Mouse (Mus musculus) intestine, embryonic 15.5 days (tissue): Measurements from ENCODE around the gene Tnk2. TPM values are rescaled to one million over a fixed set of nuclear protein-coding genes. Genes with fewer than 3 reads are reported as not detected.

Source experiments
- ATAC-seq: fragments of 200-750 bp; cut with Nextera tagmentation; 2 replicates; pipeline ENCODE4 v1.8.0; 2017; ENCODE audit warnings: moderate TSS enrichment, moderate library complexity
- H3K27ac ChIP-seq: fragments of 300-500 bp; sonication (generic); 2 replicates; pipeline ENCODE4 v1.5.1; 2015; ENCODE audit warnings: mild to moderate bottlenecking, inconsistent platforms
- H3K27me3 ChIP-seq: fragments of 300-500 bp; sonication (generic); replicated peaks from 2 replicates; pipeline ENCODE4 v1.6.1; 2015; ENCODE audit warnings: inconsistent platforms
- H3K36me3 ChIP-seq: fragments of 300-500 bp; sonication (generic); 2 replicates; pipeline ENCODE4 v1.6.1; 2015; ENCODE audit warnings: inconsistent platforms
- H3K4me1 ChIP-seq: fragments of 300-500 bp; sonication (generic); replicated peaks from 2 replicates; pipeline ENCODE4 v1.6.1; 2015; ENCODE audit warnings: inconsistent platforms
- H3K4me2 ChIP-seq: fragments of 300-500 bp; sonication (generic); replicated peaks from 2 replicates; pipeline ENCODE4 v1.6.1; 2015; ENCODE audit warnings: mild to moderate bottlenecking, inconsistent platforms
- H3K4me3 ChIP-seq: fragments of 300-500 bp; sonication (generic); replicated peaks from 2 replicates; pipeline ENCODE4 v1.5.1; 2015; ENCODE audit warnings: inconsistent platforms
- H3K9ac ChIP-seq: fragments of 300-500 bp; sonication (generic); 2 replicates; pipeline ENCODE4 v1.6.1; 2015; ENCODE audit warnings: inconsistent platforms
- H3K9me3 ChIP-seq: fragments of 300-500 bp; sonication (generic); 2 replicates; pipeline ENCODE4 v1.6.1; 2016; ENCODE audit warnings: inconsistent platforms
- WGBS: fragments of 180-500 bp; shearing (Covaris S2); methylation state at CpG from one replicate; pipeline ENCODE4 v1.1.7; 2015; 5-methylcytosine and 5-hydroxymethylcytosine counted together
- polyA plus RNA-seq: library from polyadenylated mRNA; unstranded; fragments of >200 nt; fragmentation: Nextera tagmentation; extraction: Ambion mirVana; gene quantifications from 2 replicates; pipeline ENCODE4 v1.2.1, GENCODE M21; 2015

Gene Tnk2
- polyA plus RNA-seq, 1 experiment from 2014 or later, result 9.2 TPM

GRCm38 (mm10) chr16:32689501-32689900, 45.8 kb downstream of the Tnk2 start:
- Histone ChIP-seq H3K36me3 (no peaks in the 10 kb centered on the region), H3K4me2 (no peak overlapping the region)
- ATAC-seq, result peak; percentile 27; the same call in 1 of the 2 replicates

GRCm38 (mm10) chr16:32696841-32697464, 53.3 kb downstream of the Tnk2 start:
- Histone ChIP-seq H3K4me1 (peaks cover 14% of the 10 kb centered on the region), H3K9ac (no peak overlapping the region), H3K36me3 (no peaks in the 10 kb centered on the region), H3K4me3 (no peak overlapping the region), H3K27ac (no peak overlapping the region), H3K9me3 (no peaks in the 10 kb centered on the region), H3K27me3 (no peaks in the 10 kb centered on the region), H3K4me2 (no peak overlapping the region)
- WGBS, result 42% methylated on average over 7 of the region's 7 CpGs
- peak; percentile 34 for ATAC-seq

More at GRCm38 (mm10) chr16:32689501-32689900, 45.8 kb downstream of the Tnk2 start:
- 5% methylated on average over 9 of the region's 9 CpGs for WGBS
- Histone ChIP-seq H3K27me3 (no peaks in the 10 kb centered on the region), H3K27ac (no peak overlapping the region), H3K9me3 (no peaks in the 10 kb centered on the region), H3K4me1 (no peaks in the 10 kb centered on the region), H3K9ac (no peak overlapping the region), H3K4me3 (no peak overlapping the region)

GRCm38 (mm10) chr16:32697665-32698446, 54.2 kb downstream of the Tnk2 start:
- WGBS, result 89% methylated on average over 22 of the region's 22 CpGs
- H3K4me3 ChIP-seq, result no peak overlapping the region

GRCm38 (mm10) chr16:32698550-32698949, 54.9 kb downstream of the Tnk2 start:
- no peak overlapping the region for H3K4me3 ChIP-seq
- H3K4me1 ChIP-seq, result peaks cover 17% of the 10 kb centered on the region
- no peaks in the 10 kb centered on the region for H3K9me3 ChIP-seq
- no peak overlapping the region for H3K27ac ChIP-seq
- no peak overlapping the region for H3K9ac ChIP-seq
- 33% methylated on average over 7 of the region's 7 CpGs for WGBS
- no peaks in the 10 kb centered on the region for H3K27me3 ChIP-seq
- no peaks in the 10 kb centered on the region for H3K36me3 ChIP-seq
- peak; percentile 34 for ATAC-seq
- no peak overlapping the region for H3K4me2 ChIP-seq

More at GRCm38 (mm10) chr16:32697665-32698446, 54.2 kb downstream of the Tnk2 start:
- ATAC-seq, result peak; percentile 60
- Histone ChIP-seq H3K27me3 (no peaks in the 10 kb centered on the region), H3K4me1 (peaks cover 14% of the 10 kb centered on the region), H3K9ac (no peak overlapping the region), H3K9me3 (no peaks in the 10 kb centered on the region), H3K27ac (no peak overlapping the region), H3K36me3 (no peaks in the 10 kb centered on the region), H3K4me2 (no peak overlapping the region)

- Histone ChIP-seq H3K4me1 (peaks cover 25% of the 10 kb centered on the region), H3K4me3 (no peak overlapping the region), H3K27ac (no peak overlapping the region), H3K9ac (no peak overlapping the region), H3K9me3 (no peaks in the 10 kb centered on the region), H3K4me2 (no peak overlapping the region), H3K27me3 (no peaks in the 10 kb centered on the region), H3K36me3 (no peaks in the 10 kb centered on the region)
- WGBS, result 69% methylated on average over 9 of the region's 9 CpGs
- ATAC-seq, result no peak
Measured at GRCm38 (mm10) chr16:32703312-32703912, 59.7 kb downstream of the Tnk2 start.

DNA sequence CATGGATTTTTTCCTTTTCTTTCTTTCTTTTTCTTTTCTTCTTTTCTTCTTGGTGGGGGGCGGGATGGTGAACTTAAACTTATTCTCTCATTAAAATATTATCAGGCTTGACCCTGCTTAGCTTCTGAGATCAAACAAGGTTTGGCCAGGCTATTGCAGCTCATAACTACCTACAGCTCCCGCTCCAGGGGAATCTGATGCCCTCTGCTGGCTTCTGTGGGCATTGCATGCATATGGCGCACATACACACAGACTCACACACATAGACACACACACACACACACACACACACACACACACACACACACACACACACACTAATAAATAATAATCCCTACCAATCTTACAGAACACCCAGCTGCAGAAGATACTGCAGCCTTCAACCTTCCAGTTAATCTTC, 61.9 kb downstream of the Tnk2 start:
- Histone ChIP-seq H3K36me3 (no peaks in the 10 kb centered on the region), H3K4me1 (peaks cover 21% of the 10 kb centered on the region; the same call in 1 of the 2 replicates), H3K27ac (no peak overlapping the region), H3K9me3 (no peaks in the 10 kb centered on the region), H3K9ac (no peak overlapping the region), H3K4me2 (no peak overlapping the region), H3K4me3 (no peak overlapping the region), H3K27me3 (no peaks in the 10 kb centered on the region)
- ATAC-seq, result no peak
- 96% methylated on average over 3 of the region's 3 CpGs for WGBS

GRCm38 (mm10) chr16:32707111-32707823, 63.6 kb downstream of the Tnk2 start:
- Histone ChIP-seq H3K36me3 (no peaks in the 10 kb centered on the region), H3K27me3 (no peaks in the 10 kb centered on the region), H3K27ac (peak overlapping the region; percentile 77), H3K9me3 (no peaks in the 10 kb centered on the region), H3K4me1 (peaks cover 24% of the 10 kb centered on the region; the same call in 1 of the 2 replicates), H3K4me3 (no peak overlapping the region), H3K4me2 (peak overlapping the region; percentile 48), H3K9ac (peak overlapping the region; percentile 12; the same call in 1 of the 2 replicates)
- WGBS, result 42% methylated on average over 17 of the region's 17 CpGs
- peak; percentile 58 for ATAC-seq

DNA sequence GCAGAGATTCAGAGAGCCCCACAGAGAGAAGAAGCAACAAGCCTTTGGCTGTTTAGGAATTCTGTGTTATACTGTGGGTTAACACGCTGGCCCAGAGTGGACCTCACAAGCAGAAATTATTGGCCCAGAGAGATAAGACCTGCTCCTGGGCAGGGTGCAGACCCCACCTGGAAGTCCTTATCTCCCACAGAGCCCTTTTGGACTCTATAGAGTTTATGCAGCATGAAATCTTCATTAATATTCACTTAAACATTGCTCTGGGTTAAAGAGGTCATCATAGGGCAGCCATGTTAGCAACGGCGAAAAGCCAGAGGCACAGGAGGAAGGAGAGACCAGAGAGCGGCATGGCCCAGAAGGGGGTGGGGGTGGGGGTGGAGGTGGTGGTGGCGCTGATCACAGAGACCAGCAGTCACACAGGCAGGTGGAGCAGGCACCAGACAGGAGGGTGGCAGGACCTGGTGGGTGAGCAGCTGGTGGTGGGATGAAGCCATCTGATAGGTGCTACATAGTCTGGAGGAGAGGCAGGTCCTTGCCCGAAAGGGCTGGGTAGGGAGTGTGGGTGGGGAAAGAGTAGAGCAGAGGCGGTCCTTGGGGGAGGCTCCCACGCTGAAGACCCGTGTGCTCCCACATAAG, 64.3 kb downstream of the Tnk2 start:
- 0 out of 2 replicates have a peak overlapping the region, but pooled peaks have one; percentile 10 for H3K9ac ChIP-seq
- H3K4me3 ChIP-seq, result peak overlapping the region; percentile 11; the same call in 1 of the 2 replicates
- H3K4me2 ChIP-seq, result peak overlapping the region; percentile 48
- H3K9me3 ChIP-seq, result no peaks in the 10 kb centered on the region
- H3K4me1 ChIP-seq, result peaks cover 24% of the 10 kb centered on the region; the same call in 1 of the 2 replicates
- no peaks in the 10 kb centered on the region for H3K27me3 ChIP-seq
- peak; percentile 90 for ATAC-seq
- WGBS, result 27% methylated on average over 9 of the region's 9 CpGs
- peak overlapping the region; percentile 77 for H3K27ac ChIP-seq
- H3K36me3 ChIP-seq, result no peaks in the 10 kb centered on the region

DNA sequence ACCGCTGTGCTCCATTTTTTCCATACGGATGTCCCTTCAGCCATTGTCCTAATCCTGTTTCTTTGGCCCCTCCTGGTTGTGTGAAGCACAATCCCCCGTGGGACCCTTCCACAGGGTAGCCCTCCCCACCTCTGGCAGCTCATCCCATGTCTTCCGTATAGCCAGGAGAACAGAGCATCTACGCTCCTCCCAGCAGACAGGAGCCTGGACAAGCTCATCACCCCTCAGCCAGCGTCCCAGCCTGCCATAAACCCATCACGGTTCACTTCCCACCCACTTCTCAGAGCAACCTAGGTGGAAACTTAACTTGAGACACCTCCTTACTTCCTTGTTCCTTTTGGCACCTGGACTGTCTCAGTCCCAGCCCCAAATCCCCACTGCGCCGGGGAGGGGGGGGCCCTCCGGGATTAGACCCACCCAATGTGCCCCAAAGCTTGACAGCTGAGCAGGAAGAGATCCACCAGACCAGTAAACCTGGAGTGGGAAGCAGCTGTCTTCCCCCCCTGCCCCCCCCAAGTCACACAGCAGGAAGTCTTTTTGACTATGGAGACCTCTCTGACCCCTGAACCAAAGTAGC, 64.9 kb downstream of the Tnk2 start:
- Histone ChIP-seq H3K4me1 (peaks cover 20% of the 10 kb centered on the region; the same call in 1 of the 2 replicates), H3K36me3 (no peaks in the 10 kb centered on the region), H3K27me3 (no peaks in the 10 kb centered on the region), H3K27ac (peak overlapping the region; percentile 77), H3K4me2 (peak overlapping the region; percentile 48), H3K9me3 (no peaks in the 10 kb centered on the region), H3K9ac (0 out of 2 replicates have a peak overlapping the region, but pooled peaks have one; percentile 10), H3K4me3 (peak overlapping the region; percentile 11; the same call in 1 of the 2 replicates)
- 31% methylated on average over 10 of the region's 10 CpGs for WGBS
- ATAC-seq, result peak; percentile 71

DNA sequence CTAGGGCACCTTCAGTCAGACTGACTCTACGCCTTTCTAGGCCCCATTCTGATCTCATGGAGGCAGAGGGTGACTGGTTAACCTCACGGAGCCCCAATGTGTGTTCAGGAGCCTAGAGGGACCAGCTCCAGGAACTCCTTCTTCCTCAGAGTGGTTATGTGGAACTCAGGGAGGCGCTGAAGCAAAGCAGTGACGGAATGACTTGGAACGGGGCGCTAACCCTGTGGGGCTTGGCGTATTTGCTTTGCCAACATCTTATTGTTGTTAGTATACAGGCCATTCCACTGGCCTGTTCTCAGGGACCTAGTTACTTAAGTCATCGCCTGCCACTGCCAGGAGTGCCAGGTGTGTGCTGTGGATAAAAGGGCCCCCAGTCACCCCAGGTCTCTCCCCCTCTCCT, 65.4 kb downstream of the Tnk2 start:
- ATAC-seq, result no peak
- no peak overlapping the region for H3K4me3 ChIP-seq
- WGBS, result 92% methylated on average over 8 of the region's 8 CpGs
- no peak overlapping the region for H3K4me2 ChIP-seq
- H3K9ac ChIP-seq, result no peak overlapping the region
- H3K36me3 ChIP-seq, result no peaks in the 10 kb centered on the region
- H3K4me1 ChIP-seq, result peaks cover 20% of the 10 kb centered on the region; the same call in 1 of the 2 replicates
- H3K27me3 ChIP-seq, result no peaks in the 10 kb centered on the region
- H3K9me3 ChIP-seq, result no peaks in the 10 kb centered on the region
- peak overlapping the region; percentile 77 for H3K27ac ChIP-seq

DNA sequence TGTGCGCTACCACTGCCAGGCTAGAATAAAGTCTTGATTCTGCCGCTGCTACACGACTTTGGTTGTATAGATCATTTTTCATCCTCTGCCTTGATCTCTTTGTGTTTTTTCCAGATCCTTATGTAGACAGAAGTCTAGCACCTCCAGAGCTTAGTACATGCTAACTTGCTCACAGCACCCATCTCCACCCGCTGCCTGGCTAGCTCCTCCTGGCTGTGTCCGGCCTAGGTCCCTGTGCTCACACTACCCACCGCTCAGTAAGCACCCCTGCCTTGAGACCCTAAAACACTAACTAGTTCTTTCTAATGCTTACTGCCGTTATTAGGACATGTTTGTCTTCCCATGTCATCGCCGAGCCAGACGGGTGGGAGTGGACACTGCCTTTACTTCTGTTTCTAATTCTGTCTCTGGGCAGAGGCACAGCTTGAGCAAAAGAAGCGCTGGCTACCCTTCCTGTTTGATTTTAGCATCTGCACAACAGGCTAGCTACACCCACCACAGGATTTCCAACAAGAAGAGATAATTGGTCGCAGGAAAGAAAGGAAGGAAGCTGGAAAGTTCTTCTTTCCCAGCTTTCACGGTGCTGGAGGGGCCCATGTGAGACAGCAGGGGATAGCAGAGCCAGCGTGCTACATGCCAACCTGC, 66.9 kb downstream of the Tnk2 start:
- no peaks in the 10 kb centered on the region for H3K36me3 ChIP-seq
- H3K9me3 ChIP-seq, result no peaks in the 10 kb centered on the region
- ATAC-seq, result no peak
- H3K27ac ChIP-seq, result no peak overlapping the region
- no peak overlapping the region for H3K9ac ChIP-seq
- peaks cover 20% of the 10 kb centered on the region; the same call in 1 of the 2 replicates for H3K4me1 ChIP-seq
- H3K4me3 ChIP-seq, result no peak overlapping the region
- WGBS, result 63% methylated on average over 14 of the region's 14 CpGs
- H3K27me3 ChIP-seq, result no peaks in the 10 kb centered on the region
- no peak overlapping the region for H3K4me2 ChIP-seq
